Mouse (Mus musculus) heart, adult 2 months (tissue): Measurements from ENCODE around the gene Fam124a. TPM values are rescaled to one million over a fixed set of nuclear protein-coding genes. Genes with fewer than 3 reads are reported as not detected.

ENCODE experiments used
- DNase-seq, 2 experiments: peaks; one replicate each; pipeline ENCODE4 v3.0.0; 2021
- H3K27ac ChIP-seq: fragments of 200-600 bp; 2 replicates; pipeline ENCODE4 v1.8.1; 2022
- H3K27me3 ChIP-seq: fragments of 200-500 bp; 2 replicates; pipeline ENCODE4 v1.6.1; 2012; ENCODE audit warnings: mild to moderate bottlenecking, low read length, inconsistent platforms, mixed read lengths; ENCODE audit not compliant: control insufficient read depth, insufficient read depth
- H3K36me3 ChIP-seq: fragments of 200-500 bp; 2 replicates; pipeline ENCODE4 v1.6.1; 2012; ENCODE audit warnings: low read length, inconsistent platforms; ENCODE audit not compliant: control insufficient read depth, insufficient read depth
- H3K4me1 ChIP-seq: fragments of 200-500 bp; 2 replicates; pipeline ENCODE4 v1.6.1; 2011; ENCODE audit warnings: low read length; ENCODE audit not compliant: control insufficient read depth, insufficient read depth
- H3K4me3 ChIP-seq: fragments of 200-600 bp; 2 replicates; pipeline ENCODE4 v1.8.1; 2022
- H3K79me2 ChIP-seq: fragments of 200-500 bp; replicated peaks from 2 replicates; pipeline ENCODE4 v1.6.1; 2012; ENCODE audit warnings: mild to moderate bottlenecking, inconsistent platforms, low read length, moderate library complexity, mixed read lengths; ENCODE audit not compliant: control insufficient read depth, insufficient read depth
- H3K9ac ChIP-seq: fragments of 200-500 bp; 2 replicates; pipeline ENCODE4 v1.6.1; 2012; ENCODE audit warnings: low read depth, mild to moderate bottlenecking, control low read depth, inconsistent platforms, low read length, mixed read lengths
- CTCF ChIP-seq: fragments of 200-600 bp; IDR thresholded peaks from 2 replicates; pipeline ENCODE4 v1.8.1; 2022; ENCODE audit warnings: antibody characterized with exemption, mild to moderate bottlenecking, moderate library complexity
- EP300 ChIP-seq: fragments of 200-500 bp; IDR thresholded peaks from 2 replicates; pipeline ENCODE4 v1.6.1; 2011; ENCODE audit warnings: low read depth, low read length, control low read depth; ENCODE audit not compliant: insufficient read depth
- POLR2A ChIP-seq: fragments of 200-500 bp; IDR thresholded peaks from 2 replicates; pipeline ENCODE4 v1.6.1; 2011; ENCODE audit warnings: mild to moderate bottlenecking, low read depth, low read length, control low read depth; ENCODE audit not compliant: insufficient read depth
- WGBS: fragments of 180-500 bp; shearing (Covaris S2); methylation state at CpG from one replicate; pipeline ENCODE4 v1.1.7; 2018; 5-methylcytosine and 5-hydroxymethylcytosine counted together
- intact Hi-C: fragments of 180-260 bp; cut with DNase I; formaldehyde crosslinking; loops from one replicate; pipeline ENCODE4 v1.15.1; 2025
- polyA plus RNA-seq: library from polyadenylated mRNA; depleted of rRNA; stranded (reverse); fragments of >200 nt; gene quantifications from 2 replicates; pipeline ENCODE4 v1.2.3, GENCODE M21; 2012; rRNA removed
- total RNA-seq, 2 experiments: library from RNA; stranded (reverse); gene quantifications; 2 replicates each; pipeline ENCODE4 v1.2.3; 2021

The Fam124a gene
- total and polyA plus RNA-seq, 3 experiments: 3.4 to 7.9 (median 3.4) TPM

- Histone ChIP-seq H3K79me2 (no peaks in the 10 kb centered on the region), H3K27me3 (no peaks in the 10 kb centered on the region), H3K27ac (no peak overlapping the region), H3K4me3 (no peak overlapping the region), H3K4me1 (no peaks in the 10 kb centered on the region), H3K9ac (no peak overlapping the region), H3K36me3 (no peaks in the 10 kb centered on the region)
- 88% methylated on average over 3 of the region's 3 CpGs for WGBS
- TF ChIP-seq EP300: no peak
- no peak for TF ChIP-seq POLR2A
- TF ChIP-seq CTCF: no peak
- DNase-seq: no peak
- intact Hi-C loops: no loop called here
Measured at GRCm38 (mm10) chr14:62651771-62652170, 96.2 kb downstream of the Fam124a start.

GRCm38 (mm10) chr14:62655996-62656395 is 100.5 kb downstream of the Fam124a start:
- no peak for TF ChIP-seq POLR2A
- no peak for TF ChIP-seq EP300
- TF ChIP-seq CTCF: no peak
- WGBS: 78% methylated on average over 7 of the region's 7 CpGs

GRCm38 (mm10) chr14:62657469-62657868 is 101.9 kb downstream of the Fam124a start:
- no peak overlapping the region for H3K4me3 ChIP-seq
- no peaks in the 10 kb centered on the region for H3K27me3 ChIP-seq
- DNase-seq: no peak
- no peak overlapping the region for H3K9ac ChIP-seq
- no peak for TF ChIP-seq POLR2A
- TF ChIP-seq EP300: no peak
- no peak for TF ChIP-seq CTCF
- WGBS: 57% methylated on average over 3 of the region's 3 CpGs
- H3K36me3 ChIP-seq: no peaks in the 10 kb centered on the region
- no peaks in the 10 kb centered on the region for H3K4me1 ChIP-seq
- H3K27ac ChIP-seq: no peak overlapping the region
- intact Hi-C loops: no loop called here
- no peaks in the 10 kb centered on the region for H3K79me2 ChIP-seq

More at GRCm38 (mm10) chr14:62655996-62656395, 100.5 kb downstream of the Fam124a start:
- Histone ChIP-seq H3K36me3 (no peaks in the 10 kb centered on the region), H3K27ac (no peak overlapping the region), H3K4me1 (no peaks in the 10 kb centered on the region), H3K79me2 (no peaks in the 10 kb centered on the region), H3K4me3 (no peak overlapping the region), H3K27me3 (no peaks in the 10 kb centered on the region), H3K9ac (no peak overlapping the region)
- DNase-seq: no peak
- intact Hi-C loops: no loop called here

Other genes with a start within 250 kb of the Fam124a start
- under 1 TPM in 1 of 2 experiments, not detected in 1; 0.13 TPM for gene Gucy1b2, start 99.4 kb upstream of the Fam124a start, total RNA-seq
- 0.04 TPM in 1 of 2 replicates, not detected in the other for gene Gucy1b2, start 99.4 kb upstream of the Fam124a start, polyA plus RNA-seq
- gene Gm4131, start 11.2 kb downstream of the Fam124a start, total RNA-seq: not detected
- not detected in 2 replicates for gene Gm4131, start 11.2 kb downstream of the Fam124a start, polyA plus RNA-seq
- not detected for gene Serpine3, start 107.9 kb downstream of the Fam124a start, total RNA-seq
- gene Serpine3, start 107.9 kb downstream of the Fam124a start, polyA plus RNA-seq: not detected in 2 replicates
- gene Ints6, start 205.4 kb downstream of the Fam124a start, total RNA-seq: 10 to 100 TPM; 13.6 to 16.9 TPM
- gene Ints6, start 205.4 kb downstream of the Fam124a start, polyA plus RNA-seq: 3.7 and 6.7 TPM in 2 replicates